Mouse (Mus musculus) ES-Bruce4 (cell line): ENCODE measurements around the gene RPS10-NUDT3.

Experiments
- CTCF ChIP-seq: IDR thresholded peaks from one replicate; pipeline ENCODE4 v1.8.1; 2011; ENCODE audit warnings: low read depth, low read length
- EP300 ChIP-seq: IDR thresholded peaks from 2 replicates; pipeline ENCODE4 v1.6.1; 2011; ENCODE audit warnings: low read depth, low read length; ENCODE audit not compliant: insufficient read depth
- POLR2A ChIP-seq: IDR thresholded peaks from one replicate; pipeline ENCODE4 v1.8.1; 2011; ENCODE audit warnings: low read length; ENCODE audit not compliant: insufficient read depth

- TF ChIP-seq CTCF (no peak), POLR2A (no peak), EP300 (no peak)
Measured at GRCm38 (mm10) chr17:27576056-27576455, 59.0 kb downstream of the RPS10-NUDT3 start.
